20 mouse cellular contexts compared by ENCODE assay signal in the genomic region with DNA sequence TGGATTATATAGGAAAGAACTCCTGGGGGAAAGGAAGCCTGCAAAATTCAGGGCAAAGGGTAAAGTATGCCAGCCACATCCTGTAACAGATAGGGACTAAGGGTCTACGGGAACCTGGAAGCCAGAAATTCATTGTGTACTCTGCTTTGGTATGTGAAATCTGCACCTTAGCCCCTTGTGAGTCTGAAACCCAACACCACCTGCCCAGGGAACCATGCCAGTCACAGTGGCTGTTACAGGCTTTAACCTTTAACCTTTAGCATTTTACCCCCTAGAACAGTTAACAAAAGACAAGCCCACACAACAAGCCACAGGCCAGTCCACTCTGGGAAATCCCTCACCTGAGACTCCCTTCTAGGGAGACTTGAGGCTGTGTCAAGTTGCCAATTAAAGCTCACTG. TPM values are rescaled to one million over a fixed set of nuclear protein-coding genes. Genes with fewer than 3 reads are reported as not detected.
DNase-seq lines count a peak whose midpoint lies in the region; TF ChIP-seq lines count a peak whose summit lies in the region.
"Had no signal": no experiment of that assay in that cellular context is flagged by ENCODE, and none has a peak within 500 bp of the region (broad histone marks: within the 10 kb centered on the region; RNA-seq: fewer than 3 reads in every experiment).

No protein-coding gene starts in this region.

- H3K36me3 ChIP-seq in limb, embryonic 10.5 days: no peaks in the 10 kb centered on the region
- H3K36me3 ChIP-seq: embryonic facial prominence, embryonic 15.5 days; forebrain, embryonic 10.5 days; G1E; hindbrain, embryonic 13.5 days; liver, embryonic 13.5 days; neural tube, embryonic 12.5 days had no signal

- H3K4me3 ChIP-seq in cortical plate, adult 2 months (ENCODE audit: insufficient read depth, low read length): no peak overlapping the region
- no peak overlapping the region for H3K4me3 ChIP-seq in limb, embryonic 10.5 days
- H3K4me3 ChIP-seq: embryonic facial prominence, embryonic 15.5 days; forebrain, embryonic 10.5 days; hindbrain, embryonic 13.5 days; liver, embryonic 13.5 days; neural tube, embryonic 12.5 days had no signal

- no peaks in the 10 kb centered on the region for H3K9me3 ChIP-seq in limb, embryonic 10.5 days (replicated peaks)
- H3K9me3 ChIP-seq: embryonic facial prominence, embryonic 15.5 days; forebrain, embryonic 10.5 days; G1E; hindbrain, embryonic 13.5 days; liver, embryonic 13.5 days; neural tube, embryonic 12.5 days had no signal

- TF ChIP-seq CTCF in cortical plate, adult 2 months (IDR thresholded peaks at IDR 0.05; ENCODE audit: extremely low read depth, insufficient read depth, low read length): no peak

- no peaks in the 10 kb centered on the region for H3K27me3 ChIP-seq in limb, embryonic 10.5 days (ENCODE audit: low read depth, poor library complexity, severe bottlenecking)
- H3K27me3 ChIP-seq: embryonic facial prominence, embryonic 15.5 days; hindbrain, embryonic 13.5 days; liver, embryonic 13.5 days; neural tube, embryonic 12.5 days had no signal

- DNase-seq in kidney, adult 9 months: peak; percentile 56
- DNase-seq in kidney, postnatal 10 days: no peak
- peak; percentile 16 for DNase-seq in induced T-regulatory cell, adult 2 months (ENCODE audit: low read depth)
- no peak for DNase-seq in limb, embryonic 10.5 days (ENCODE audit: low spot score)
- DNase-seq in testis, postnatal 10 days (ENCODE audit: low spot score): no peak
- no peak for DNase-seq in gastrocnemius, postnatal 14 days
- DNase-seq: cerebellum, adult 18-20 months; gastrocnemius, postnatal 10 days; liver, embryonic 13.5 days; lung, postnatal 14 days; spleen, adult 18-20 months had no signal

- H3K4me1 ChIP-seq in cortical plate, adult 2 months (ENCODE audit: control insufficient read depth, insufficient read depth, low read length): peaks cover 4% of the 10 kb centered on the region
- H3K4me1 ChIP-seq in limb, embryonic 10.5 days: peaks cover 42% of the 10 kb centered on the region
- H3K4me1 ChIP-seq: neural tube, embryonic 12.5 days had no signal

- intact Hi-C loops in gastrocnemius, postnatal 14 days (cut with DNase I; ENCODE audit: low total_unique reads): no loop called here

- TF ChIP-seq POLR2A in cortical plate, adult 2 months (IDR thresholded peaks at IDR 0.05; ENCODE audit: extremely low read depth, insufficient read depth, low read length): no peak

- 38% methylated on average over 1 of the region's 1 CpGs for WGBS in limb, embryonic 10.5 days

- 0 out of 2 replicates have a peak overlapping the region, but pooled peaks have one; percentile 84 for H3K27ac ChIP-seq in cortical plate, adult 2 months (ENCODE audit: insufficient read depth, low read length)
- H3K27ac ChIP-seq in limb, embryonic 10.5 days: peak overlapping the region; percentile 68; the same call in 1 of the 2 replicates
- H3K27ac ChIP-seq: embryonic facial prominence, embryonic 15.5 days; hindbrain, embryonic 13.5 days; liver, embryonic 13.5 days; neural tube, embryonic 12.5 days had no signal

RNA-seq across cellular contexts. Expression of a gene that starts 38.6 kb away (rescaled TPM):
- polyA plus RNA-seq in cortical plate, adult 2 months (2012; rRNA removed): 5,395 and 6,156 TPM in 2 replicates
- 1,175 and 1,229 TPM in 2 replicates for polyA plus RNA-seq in limb, embryonic 10.5 days (2016; fragmentation: Nextera tagmentation; extraction: Ambion mirVana)
- total RNA-seq in gastrocnemius, postnatal 14 days (2021): 1,000 to 10,000 TPM; 2,162 to 2,185 TPM

RNA-seq across cellular contexts. Expression of a gene that starts 42.5 kb away (rescaled TPM):
- polyA plus RNA-seq in cortical plate, adult 2 months (2012; rRNA removed): 23.7 and 26.3 TPM in 2 replicates
- polyA plus RNA-seq in limb, embryonic 10.5 days (2016; fragmentation: Nextera tagmentation; extraction: Ambion mirVana): 167 and 183 TPM in 2 replicates
- 1 to 10 TPM; 8.3 to 9.1 TPM for total RNA-seq in gastrocnemius, postnatal 14 days (2021)

RNA-seq across cellular contexts. Expression of a gene that starts 59.6 kb away (rescaled TPM):
- 0.98 and 1.1 TPM in 2 replicates for polyA plus RNA-seq in cortical plate, adult 2 months (2012; rRNA removed)
- polyA plus RNA-seq in limb, embryonic 10.5 days (2016; fragmentation: Nextera tagmentation; extraction: Ambion mirVana): 2.3 TPM in 2 replicates
- total RNA-seq in gastrocnemius, postnatal 14 days (2021): under 1 TPM; 0.29 to 0.41 TPM
- total RNA-seq: common myeloid progenitor, adult 5-6 weeks; monocyte, adult 5-6 weeks had no signal

RNA-seq across cellular contexts. Expression of a gene that starts 59.7 kb away (rescaled TPM):
- 12.9 and 13.6 TPM in 2 replicates for polyA plus RNA-seq in cortical plate, adult 2 months (2012; rRNA removed)
- 39.2 and 41.5 TPM in 2 replicates for polyA plus RNA-seq in limb, embryonic 10.5 days (2016; fragmentation: Nextera tagmentation; extraction: Ambion mirVana)
- total RNA-seq in gastrocnemius, postnatal 14 days (2021): 10 to 100 TPM in 1 of 2 experiments, 1 to 10 TPM in 1; 7.4 to 11.6 TPM
- polyA plus RNA-seq: CD4-positive, CD25-positive, alpha-beta regulatory T cell, adult 4 months had no signal

Comparison
In these comparisons a context has a peak if more than half of its experiments do, and no peak if none do; other contexts are left out.
1. DNase-seq: peak in kidney, adult 9 months (single experiment) and induced T-regulatory cell, adult 2 months (single experiment); none in kidney, postnatal 10 days (single experiment), limb, embryonic 10.5 days (single experiment), testis, postnatal 10 days (single experiment) and gastrocnemius, postnatal 14 days (single experiment).